Mouse (Mus musculus) layer of hippocampus, postnatal 36 days (tissue): Measurements from ENCODE around the gene Krtap10-4. TPM values are rescaled to one million over a fixed set of nuclear protein-coding genes. Genes with fewer than 3 reads are reported as not detected.
"Not testable (repeated sequence)": the region's sequence is repeated elsewhere in the genome, so short reads cannot be mapped to it uniquely, and the experiment has no call there.

Source experiments
- DNase-seq, 2 experiments: peaks; one replicate each; pipeline ENCODE4 v3.0.0; 2022
- total RNA-seq, 2 experiments: library from RNA; stranded (reverse); gene quantifications; 2 replicates each; pipeline ENCODE4 v1.2.3; 2021

Gene Krtap10-4
- not detected for total RNA-seq

DNA sequence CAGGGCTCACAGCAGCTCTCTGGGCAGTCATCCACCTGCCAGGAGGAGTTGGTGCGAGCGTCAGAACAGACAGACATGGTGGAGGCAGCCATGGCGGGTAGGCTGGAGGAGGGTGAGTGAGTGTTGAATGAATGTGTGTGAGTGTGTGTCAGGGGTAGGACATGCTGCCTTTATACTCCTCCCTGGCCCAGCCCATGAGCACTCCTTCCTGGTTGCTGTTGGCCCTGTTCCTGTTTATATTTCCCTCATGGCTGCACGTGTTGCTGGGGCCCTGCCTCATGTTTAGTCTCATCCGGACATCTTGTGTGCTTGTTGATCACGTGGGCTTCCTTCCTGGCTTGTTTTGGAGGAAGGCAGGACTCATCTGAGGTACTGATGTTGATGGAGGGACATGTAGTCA is at the start of gene Krtap10-4:
Gene Krtap10-4, minus strand, starts transcription at position 145 of the 400 bp plus-strand sequence.
- no peak for DNase-seq

GRCm38 (mm10) chr10:77869651-77870050 is 42.8 kb upstream of the Krtap10-4 start:
- no peak for DNase-seq

GRCm38 (mm10) chr10:77867546-77867945 is 40.7 kb upstream of the Krtap10-4 start:
- DNase-seq: no peak

- DNase-seq: no peak
Measured at GRCm38 (mm10) chr10:77864762-77865143, 37.9 kb upstream of the Krtap10-4 start.

DNA sequence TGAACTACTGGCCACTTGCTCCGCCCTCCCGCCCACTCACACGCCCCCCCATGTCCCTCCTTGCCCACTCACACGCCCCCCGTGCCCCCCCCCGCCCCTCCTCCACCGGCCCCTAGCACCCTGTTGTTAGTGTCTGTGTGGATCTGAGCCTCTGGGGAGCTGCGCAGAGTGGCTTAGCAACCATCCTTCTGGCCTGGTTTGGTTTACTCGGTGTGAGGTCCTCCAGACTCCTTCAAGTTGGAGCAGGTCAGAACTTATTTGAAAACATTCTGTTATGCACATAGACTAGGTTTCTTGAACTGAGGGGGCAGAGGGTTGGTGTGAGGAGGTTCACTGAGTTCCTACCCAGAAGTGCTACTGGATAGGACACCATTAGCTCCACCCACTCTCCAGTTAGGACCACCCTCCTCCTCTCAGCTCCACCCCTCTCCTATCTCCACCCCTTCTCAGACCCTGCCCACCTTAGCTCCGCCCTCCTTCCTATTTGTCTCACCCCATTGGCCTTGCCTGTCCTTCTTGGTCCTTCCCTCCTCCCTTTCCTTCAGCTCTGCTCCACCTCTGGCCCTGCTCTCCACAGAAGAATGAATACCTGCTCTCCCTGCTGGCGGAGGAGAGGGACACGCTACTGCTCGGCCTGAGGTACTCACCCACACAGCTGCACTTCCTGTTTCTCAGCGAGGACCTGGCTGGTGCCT is 37.3 kb upstream of the Krtap10-4 start:
- DNase-seq: no peak

GRCm38 (mm10) chr10:77861675-77862074 is 34.8 kb upstream of the Krtap10-4 start, which contains the start of gene Gm3285:
Gene Gm3285 (plus strand): TSS chr10:77861975.
- no peak for DNase-seq

- no peak for DNase-seq
Measured at GRCm38 (mm10) chr10:77852559-77852958, 25.7 kb upstream of the Krtap10-4 start, which contains the start of gene Gm10318. Gene Gm10318 (plus strand): TSS chr10:77852859.

DNA sequence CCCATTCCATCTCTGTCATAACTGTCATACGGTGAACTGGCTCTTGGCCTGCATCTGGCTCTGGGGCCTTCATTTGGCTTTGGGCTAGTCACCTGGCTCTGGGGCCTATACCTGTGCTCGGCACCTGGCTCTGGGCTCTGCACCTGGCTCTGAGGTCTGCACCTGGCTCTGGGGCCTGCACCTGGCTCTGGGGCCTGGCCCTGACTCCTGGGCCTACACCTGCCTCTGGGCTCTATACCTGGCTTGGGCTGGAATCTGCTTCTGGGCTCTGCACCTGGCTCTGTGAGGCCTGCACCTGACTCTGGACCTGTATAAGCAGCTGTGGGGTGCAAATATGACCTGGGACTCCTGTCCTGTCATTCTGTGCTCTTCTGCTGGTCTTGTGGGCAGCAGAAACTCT is 20.6 kb upstream of the Krtap10-4 start:
- DNase-seq: no peak

DNA sequence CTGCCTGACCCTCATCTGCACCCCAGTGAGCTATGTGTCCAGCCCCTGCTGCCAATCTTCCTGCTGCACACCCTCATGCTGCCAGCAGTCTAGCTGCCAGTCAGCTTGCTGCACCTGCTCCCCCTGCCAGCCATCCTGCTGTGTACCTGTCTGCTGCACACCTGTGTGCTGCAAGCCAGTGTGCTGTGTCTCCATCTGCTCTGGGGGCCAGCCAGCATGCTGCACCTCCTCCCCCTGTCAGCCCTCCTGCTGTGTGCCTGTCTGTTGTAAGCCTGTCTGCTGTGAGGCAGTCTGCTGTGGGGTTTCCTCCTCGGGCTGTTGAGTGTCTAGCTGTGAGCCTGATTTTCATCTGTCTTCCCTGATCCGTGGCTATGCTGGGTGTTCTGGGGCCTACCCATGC is 20.1 kb upstream of the Krtap10-4 start:
- DNase-seq: no peak

DNA sequence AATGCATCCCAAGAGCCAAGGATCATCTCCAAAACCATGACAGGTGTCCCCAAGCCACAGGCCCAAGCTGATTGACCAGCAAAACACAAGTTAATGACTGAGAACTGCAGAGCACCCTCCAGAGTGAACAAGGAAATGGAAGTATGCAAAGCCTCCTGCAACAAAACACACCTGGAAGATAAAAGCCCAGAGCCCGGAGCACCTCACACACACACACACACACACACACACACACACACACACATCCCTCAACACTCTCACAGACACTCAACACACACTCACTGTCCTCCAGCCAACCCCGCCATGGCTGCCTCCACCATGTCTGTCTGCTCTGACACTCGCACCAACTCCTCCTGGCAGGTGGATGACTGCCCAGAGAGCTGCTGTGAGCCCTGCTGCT is 19.6 kb upstream of the Krtap10-4 start, which contains the start of gene Gm36176:
Gene Gm36176, plus strand, starts transcription at position 301 of the 400 bp plus-strand sequence.
- DNase-seq: no peak

DNA sequence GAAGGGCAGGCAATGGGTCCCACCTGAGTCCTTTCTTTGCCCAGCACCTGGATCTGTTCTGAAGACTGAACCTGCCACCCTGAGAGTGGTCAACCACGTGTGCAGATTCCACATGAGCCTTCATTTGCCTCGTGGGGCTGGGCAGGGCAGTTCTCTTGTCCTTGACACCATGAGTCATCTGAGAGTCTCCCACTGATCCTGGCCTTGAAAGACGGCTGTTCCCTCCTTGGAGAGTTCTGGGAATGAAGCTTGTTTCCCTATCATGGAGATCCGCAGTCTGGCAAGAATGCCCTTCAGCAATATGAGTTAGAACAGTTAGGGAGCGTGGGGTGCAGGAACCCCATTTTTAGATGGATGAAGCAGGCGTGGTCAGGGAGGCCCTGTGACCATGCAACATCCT is 12.1 kb upstream of the Krtap10-4 start:
- no peak for DNase-seq

DNA sequence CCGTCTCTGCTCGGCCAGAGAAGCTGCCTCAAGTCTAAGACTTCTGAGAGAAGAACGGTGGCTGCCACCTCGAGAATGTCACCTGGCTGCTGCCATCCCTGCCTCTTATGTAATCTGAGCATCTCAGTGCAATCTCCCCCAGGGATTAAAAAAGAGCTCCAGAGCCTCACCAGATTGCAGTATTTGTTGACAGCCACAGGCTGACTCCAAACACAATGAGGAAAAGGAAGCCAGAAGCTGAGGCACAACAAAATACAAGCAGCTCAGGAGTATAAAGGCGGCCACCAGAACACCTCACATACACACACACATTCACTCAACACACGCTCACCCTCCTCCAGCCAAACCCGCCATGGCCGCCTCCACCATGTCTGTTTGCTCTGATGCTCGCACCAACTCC is 8.8 kb upstream of the Krtap10-4 start, which contains the start of gene Krtap10-10:
Gene Krtap10-10, plus strand, starts transcription at position 301 of the 400 bp plus-strand sequence.
- no peak for DNase-seq

DNA sequence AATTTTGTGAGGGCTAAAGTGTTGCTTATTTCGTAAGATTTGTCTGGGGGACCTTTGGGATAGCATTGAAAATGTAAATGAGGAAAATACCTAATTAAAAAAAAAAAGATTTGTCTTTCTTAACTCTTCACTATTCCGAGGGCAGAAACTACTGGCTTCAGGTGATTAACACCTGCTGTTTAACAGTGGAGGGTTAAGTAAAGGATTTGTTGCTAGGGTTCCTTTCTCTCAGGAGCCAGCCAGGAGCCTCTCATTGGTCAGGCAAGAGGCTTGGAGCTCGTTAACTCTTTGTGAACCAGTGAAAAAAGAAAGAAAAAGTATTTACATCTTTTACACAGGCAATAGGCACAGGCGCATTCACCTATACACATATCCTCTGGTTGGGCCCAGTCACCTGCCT is 7.7 kb downstream of the Krtap10-4 start:
- no peak for DNase-seq

- no peak for DNase-seq
Measured at GRCm38 (mm10) chr10:77818523-77818922, 8.4 kb downstream of the Krtap10-4 start.

DNA sequence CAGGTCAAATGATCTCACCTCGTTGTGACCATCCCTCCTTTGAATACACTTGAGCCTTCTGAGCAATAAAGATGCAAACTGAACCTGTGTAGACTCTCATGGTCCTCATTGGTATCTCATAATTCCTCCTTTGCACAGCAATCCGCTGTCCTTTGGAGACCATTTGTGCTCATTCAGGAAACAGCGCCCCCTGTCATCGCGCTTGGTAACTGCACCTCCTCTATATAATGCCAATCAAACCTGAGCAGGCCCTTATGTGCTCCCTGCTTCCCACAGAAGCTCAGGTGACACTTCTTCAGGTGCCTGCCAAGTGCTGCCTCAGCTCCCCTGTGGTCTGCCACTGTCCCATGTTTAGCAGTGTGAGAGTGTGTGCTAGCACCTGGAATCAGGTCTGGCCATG is 11.4 kb downstream of the Krtap10-4 start:
- DNase-seq: no peak

DNA sequence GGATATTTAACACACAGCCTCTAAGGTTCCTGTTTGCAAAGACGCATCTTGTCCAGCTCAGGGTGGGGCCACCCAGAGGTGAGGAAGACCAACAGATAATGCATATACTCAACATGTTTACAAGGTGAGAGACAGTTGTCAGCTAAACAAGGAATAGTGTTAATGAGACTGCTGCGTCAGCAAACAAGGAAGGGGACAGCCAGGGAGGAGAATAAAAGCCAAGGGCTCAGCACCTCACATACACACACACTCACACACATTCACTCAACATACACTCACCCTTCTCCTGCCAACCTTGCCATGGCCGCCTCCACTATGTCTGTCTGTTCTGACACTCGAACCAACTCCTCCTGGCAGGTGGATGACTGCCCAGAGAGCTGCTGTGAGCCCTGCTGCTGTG is 12.5 kb downstream of the Krtap10-4 start, which contains the start of gene Gm2696:
Gene Gm2696, plus strand, starts transcription at position 301 of the 400 bp plus-strand sequence.
- no peak for DNase-seq

GRCm38 (mm10) chr10:77811743-77812142 is 15.2 kb downstream of the Krtap10-4 start, which contains the start of gene Gm9507:
Gene Gm9507 (minus strand): TSS chr10:77811843.
- no peak for DNase-seq

GRCm38 (mm10) chr10:77804095-77804494 is 22.8 kb downstream of the Krtap10-4 start:
- no peak for DNase-seq

- DNase-seq: no peak
Measured at GRCm38 (mm10) chr10:77798921-77799508, 27.9 kb downstream of the Krtap10-4 start, which contains the start of gene Gm19668. Gene Gm19668 (minus strand): TSS chr10:77799133.

- DNase-seq: not testable (repeated sequence)
Measured at GRCm38 (mm10) chr10:77798164-77798920, 28.6 kb downstream of the Krtap10-4 start.

GRCm38 (mm10) chr10:77797677-77798076 is 29.2 kb downstream of the Krtap10-4 start:
- no peak for DNase-seq

- DNase-seq: no peak
Measured at GRCm38 (mm10) chr10:77794976-77795375, 31.9 kb downstream of the Krtap10-4 start, which contains the start of gene Gm9639. Gene Gm9639 (minus strand): TSS chr10:77795076.

GRCm38 (mm10) chr10:77788621-77789020 is 38.3 kb downstream of the Krtap10-4 start:
- DNase-seq: no peak
